Comparison of ENCODE assay signal across 8 mouse cellular contexts in the genomic region with DNA sequence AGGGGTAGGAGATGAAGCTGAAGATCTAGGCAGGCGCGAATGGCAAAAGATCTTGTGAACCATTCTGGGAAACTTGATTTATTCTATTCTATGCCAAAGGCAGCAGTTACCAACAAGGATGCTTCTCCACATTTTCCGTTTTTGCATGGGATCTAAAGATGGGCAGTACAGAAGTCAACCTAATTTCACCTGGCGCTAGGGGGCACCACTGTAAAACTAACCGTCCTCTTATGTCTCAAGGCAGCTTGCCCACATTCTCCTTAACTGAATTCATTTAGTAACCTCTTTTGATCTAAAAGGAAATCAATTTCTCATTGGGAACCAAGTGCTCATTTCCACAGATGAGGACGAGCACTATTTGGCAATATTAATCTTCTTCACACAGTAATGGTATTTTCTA. TPM values are rescaled to one million over a fixed set of nuclear protein-coding genes. Genes with fewer than 3 reads are reported as not detected.
A peak's percentile ranks its signal among the peaks of the same experiment; 100 is the strongest.
DNase-seq lines count a peak whose midpoint lies in the region; ATAC-seq and TF ChIP-seq lines count a peak whose summit lies in the region.

No protein-coding gene starts in this region.

- no peaks in the 10 kb centered on the region for H3K36me3 ChIP-seq in heart, adult 2 months (ENCODE audit: control insufficient read depth, insufficient read depth, low read length)
- no peaks in the 10 kb centered on the region for H3K36me3 ChIP-seq in heart, embryonic 12.5 days
- H3K36me3 ChIP-seq in embryonic facial prominence, embryonic 14.5 days (ENCODE audit: control insufficient read depth, insufficient read depth, low read length) = no peaks in the 10 kb centered on the region
- H3K36me3 ChIP-seq in thymus, adult 2 months (ENCODE audit: control insufficient read depth, insufficient read depth, low read length) = no peaks in the 10 kb centered on the region

- TF ChIP-seq EP300 in heart, adult 2 months (IDR thresholded peaks at IDR 0.05; ENCODE audit: insufficient read depth, low read depth, low read length) = 0 out of 2 replicates have a peak, but pooled peaks have one; percentile 20

- H3K4me3 ChIP-seq in heart, adult 2 months = no peak overlapping the region
- H3K4me3 ChIP-seq in heart, embryonic 12.5 days = no peak overlapping the region
- H3K4me3 ChIP-seq in embryonic facial prominence, embryonic 14.5 days (ENCODE audit: low read depth, low read length) = no peak overlapping the region
- no peak overlapping the region for H3K4me3 ChIP-seq in thymus, adult 2 months (ENCODE audit: control insufficient read depth, insufficient read depth, low read length)

- H3K27ac ChIP-seq in heart, adult 2 months = no peak overlapping the region
- no peak overlapping the region for H3K27ac ChIP-seq in heart, embryonic 12.5 days (ENCODE audit: poor library complexity, severe bottlenecking)
- H3K27ac ChIP-seq in embryonic facial prominence, embryonic 14.5 days (replicated peaks; ENCODE audit: low read depth, low read length) = no peak overlapping the region
- no peak overlapping the region for H3K27ac ChIP-seq in thymus, adult 2 months (ENCODE audit: control insufficient read depth, insufficient read depth, low read length)

- H3K9ac ChIP-seq in heart, adult 2 months (ENCODE audit: low read depth, low read length) = no peak overlapping the region
- no peak overlapping the region for H3K9ac ChIP-seq in heart, embryonic 12.5 days
- no peak overlapping the region for H3K9ac ChIP-seq in embryonic facial prominence, embryonic 14.5 days (ENCODE audit: low read depth, low read length)

- 0 out of 2 replicates have a peak, but pooled peaks cover 7% of the 10 kb centered on the region for H3K9me3 ChIP-seq in heart, embryonic 12.5 days (replicated peaks)
- H3K9me3 ChIP-seq in embryonic facial prominence, embryonic 14.5 days (ENCODE audit: control insufficient read depth, low read length) = peaks cover 7% of the 10 kb centered on the region; the same call in 1 of the 2 replicates

- WGBS in heart, adult 2 months = 22% methylated on average over 6 of the region's 6 CpGs
- WGBS in heart, embryonic 12.5 days = 22% methylated on average over 6 of the region's 6 CpGs
- 25% methylated on average over 6 of the region's 6 CpGs for WGBS in embryonic facial prominence, embryonic 14.5 days
- 34% methylated on average over 6 of the region's 6 CpGs for WGBS in thymus, adult 2 months

- no peaks in the 10 kb centered on the region for H3K79me2 ChIP-seq in heart, adult 2 months (replicated peaks; ENCODE audit: control insufficient read depth, insufficient read depth, low read length)

- no peak overlapping the region for H3K4me2 ChIP-seq in heart, embryonic 12.5 days
- no peak overlapping the region for H3K4me2 ChIP-seq in embryonic facial prominence, embryonic 14.5 days (ENCODE audit: low read depth, low read length)

- intact Hi-C loops in heart, adult 2 months (cut with DNase I) = loop anchor here (1.0 to 5.0 kb wide), 5 partner anchors 92 to 337 kb away; partner anchors contain the start of gene Tnfsf18

- TF ChIP-seq POLR2A in heart, adult 2 months (IDR thresholded peaks at IDR 0.05; ENCODE audit: insufficient read depth, low read depth, low read length) = no peak
- no peak for TF ChIP-seq POLR2A in thymus, adult 2 months (IDR thresholded peaks at IDR 0.05; ENCODE audit: control insufficient read depth, extremely low read depth, insufficient read depth, low read length, poor library complexity)

- no peaks in the 10 kb centered on the region for H3K27me3 ChIP-seq in heart, adult 2 months (ENCODE audit: control insufficient read depth, insufficient read depth, low read length)
- no peaks in the 10 kb centered on the region for H3K27me3 ChIP-seq in heart, embryonic 12.5 days (replicated peaks)
- H3K27me3 ChIP-seq in embryonic facial prominence, embryonic 14.5 days (replicated peaks; ENCODE audit: control insufficient read depth, insufficient read depth, low read length) = no peaks in the 10 kb centered on the region
- no peaks in the 10 kb centered on the region for H3K27me3 ChIP-seq in thymus, adult 2 months (ENCODE audit: control insufficient read depth, insufficient read depth, low read length)

- H3K4me1 ChIP-seq in heart, adult 2 months (ENCODE audit: control insufficient read depth, insufficient read depth, low read length) = no peaks in the 10 kb centered on the region
- H3K4me1 ChIP-seq in heart, embryonic 12.5 days (replicated peaks) = peaks cover 7% of the 10 kb centered on the region; the same call in 1 of the 2 replicates
- no peaks in the 10 kb centered on the region for H3K4me1 ChIP-seq in embryonic facial prominence, embryonic 14.5 days (ENCODE audit: control insufficient read depth, insufficient read depth, low read length)
- H3K4me1 ChIP-seq in thymus, adult 2 months (replicated peaks; ENCODE audit: control insufficient read depth, insufficient read depth, low read length) = peaks cover 12% of the 10 kb centered on the region

- ATAC-seq in heart, embryonic 12.5 days (ENCODE audit: insufficient number of reproducible peaks, low FRiP score) = no peak
- peak; percentile 63; the same call in 1 of the 2 replicates for ATAC-seq in embryonic facial prominence, embryonic 14.5 days (ENCODE audit: low read depth)

- TF ChIP-seq CTCF in heart, adult 2 months (IDR thresholded peaks at IDR 0.05) = peak; percentile 92
- no peak for TF ChIP-seq CTCF in thymus, adult 2 months (IDR thresholded peaks at IDR 0.05; ENCODE audit: borderline replicate concordance, control insufficient read depth, extremely low read depth, insufficient read depth, low read length, poor library complexity)

- DNase-seq in heart, adult 2 months = peak; percentile 59 to 80
- DNase-seq in adrenal gland, adult 2 months = peak; percentile 60
- DNase-seq in embryonic facial prominence, embryonic 14.5 days (ENCODE audit: low spot score) = peak; percentile 84
- DNase-seq in hindlimb bud, embryonic 11.5 days (ENCODE audit: extremely low spot score, low read depth, low spot score) = peak; percentile 26
- DNase-seq in left cerebral cortex, adult 8-10 months (ENCODE audit: low spot score in 2 of 2) = peak; percentile 22 to 47
- peak; percentile 35 to 68 for DNase-seq in natural killer cell, adult 2 months (ENCODE audit: low spot score in 2 of 2)
- peak; percentile 62 for DNase-seq in thymus, adult 2 months

RNA-seq across cellular contexts. Expression of gene Tnfsf4, which starts 4.9 kb away (rescaled TPM):
- not detected for total RNA-seq in heart, adult 2 months (2021)
- polyA plus RNA-seq in heart, adult 2 months (2012; rRNA removed) = not detected in 2 replicates
- polyA plus RNA-seq in heart, embryonic 12.5 days (2016; fragmentation: Nextera tagmentation; extraction: Ambion mirVana) = 0.10 TPM in 1 of 2 replicates, not detected in the other
- total RNA-seq in adrenal gland, adult 2 months (2021) = not detected
- not detected in 2 replicates for polyA plus RNA-seq in adrenal gland, adult 2 months (2012; rRNA removed)
- 0.08 and 0.33 TPM in 2 replicates for polyA plus RNA-seq in embryonic facial prominence, embryonic 14.5 days (2014; fragmentation: Nextera tagmentation; extraction: Ambion mirVana)
- not detected for total RNA-seq in left cerebral cortex, adult 8-10 months (2022)
- 0.07 and 0.20 TPM in 2 replicates for polyA plus RNA-seq in thymus, adult 2 months (2012; rRNA removed)

Comparison
In these comparisons a context has a peak if more than half of its experiments do, and no peak if none do; other contexts are left out.
1. DNase-seq: peak in every context shown above with its lines; median percentile 84 in embryonic facial prominence, embryonic 14.5 days; 70 in heart, adult 2 months; 62 in thymus, adult 2 months; 60 in adrenal gland, adult 2 months; 52 in natural killer cell, adult 2 months; 34 in left cerebral cortex, adult 8-10 months; 26 in hindlimb bud, embryonic 11.5 days.